Mouse (Mus musculus) liver, adult 2 months (tissue): ENCODE data around the gene Scube2. TPM values are rescaled to one million over a fixed set of nuclear protein-coding genes. Genes with fewer than 3 reads are reported as not detected.
A peak's percentile ranks its signal among the peaks of the same experiment; 100 is the strongest.

Experiments
- DNase-seq: peaks from one replicate; pipeline ENCODE4 v3.0.0-alpha.2; 2011; ENCODE audit warnings: low read depth, low spot score; ENCODE audit errors: extremely low read depth
- H3K27ac ChIP-seq: fragments of 200-500 bp; replicated peaks from 2 replicates; pipeline ENCODE4 v1.5.1; 2012; ENCODE audit warnings: low read depth, mild to moderate bottlenecking, control low read depth, inconsistent platforms, low read length; ENCODE audit not compliant: insufficient read depth
- H3K27me3 ChIP-seq: fragments of 200-500 bp; 2 replicates; pipeline ENCODE4 v1.6.1; 2012; ENCODE audit warnings: mild to moderate bottlenecking, moderate library complexity, low read length, inconsistent platforms; ENCODE audit not compliant: control insufficient read depth, insufficient read depth
- H3K36me3 ChIP-seq: fragments of 200-500 bp; 2 replicates; pipeline ENCODE4 v1.6.1; 2012; ENCODE audit warnings: low read length, inconsistent platforms; ENCODE audit not compliant: control insufficient read depth, insufficient read depth
- H3K4me1 ChIP-seq: fragments of 200-500 bp; 2 replicates; pipeline ENCODE4 v1.6.1; 2011; ENCODE audit warnings: low read length; ENCODE audit not compliant: control insufficient read depth, insufficient read depth
- H3K4me3 ChIP-seq: fragments of 200-500 bp; 2 replicates; pipeline ENCODE4 v1.5.1; 2011; ENCODE audit warnings: low read depth, mild to moderate bottlenecking, control low read depth, low read length, moderate library complexity; ENCODE audit not compliant: insufficient read depth
- H3K79me2 ChIP-seq: fragments of 200-500 bp; 2 replicates; pipeline ENCODE4 v1.6.1; 2012; ENCODE audit warnings: inconsistent platforms, mild to moderate bottlenecking, low read length, moderate library complexity; ENCODE audit not compliant: control insufficient read depth, insufficient read depth
- H3K9ac ChIP-seq: fragments of 200-500 bp; 2 replicates; pipeline ENCODE4 v1.6.1; 2012; ENCODE audit warnings: low read depth, mild to moderate bottlenecking, control low read depth, inconsistent platforms, low read length
- CTCF ChIP-seq: fragments of 200-500 bp; IDR thresholded peaks from 2 replicates; pipeline ENCODE4 v1.5.1; 2011; ENCODE audit warnings: low read depth, low read length, control low read depth
- POLR2A ChIP-seq: fragments of 200-500 bp; IDR thresholded peaks from 2 replicates; pipeline ENCODE4 v1.6.1; 2011; ENCODE audit warnings: low read length, control low read depth; ENCODE audit not compliant: insufficient read depth; ENCODE audit errors: extremely low read depth
- WGBS: fragments of 180-500 bp; shearing (Covaris S2); methylation state at CpG from one replicate; pipeline ENCODE4 v1.1.7; 2018; 5-methylcytosine and 5-hydroxymethylcytosine counted together
- polyA plus RNA-seq: library from polyadenylated mRNA; depleted of rRNA; stranded (reverse); fragments of >200 nt; gene quantifications from 2 replicates; pipeline ENCODE4 v1.2.3, GENCODE M21; 2012; rRNA removed
- total RNA-seq: library from RNA; depleted of rRNA; stranded (reverse); fragments of >200 nt; gene quantifications from 2 replicates; pipeline ENCODE4 v1.2.3, GENCODE M21; 2014; rRNA removed

The Scube2 gene
- total and polyA plus RNA-seq, 2 experiments = under 0.01 TPM; not detected in 1

- 1% methylated on average over 74 of the region's 74 CpGs for WGBS
- Histone ChIP-seq H3K27me3 (no peaks in the 10 kb centered on the region), H3K9ac (peak within 1 kb of the TSS; percentile 96), H3K4me1 (peaks cover 7% of the 10 kb centered on the region; the same call in 1 of the 2 replicates), H3K36me3 (peaks cover 2% of the 10 kb centered on the region; the same call in 1 of the 2 replicates), H3K4me3 (peak within 1 kb of the TSS; percentile 88), H3K79me2 (no peaks in the 10 kb centered on the region; the same call in 1 of the 2 replicates), H3K27ac (peak within 1 kb of the TSS; percentile 93)
- peak; percentile 49 for DNase-seq
- TF ChIP-seq CTCF (0 out of 2 replicates have a peak, but pooled peaks have one; percentile 25), POLR2A (0 out of 2 replicates have a peak, but pooled peaks have one; percentile 41)
These were observed 113.2 kb downstream of the Scube2 start, which contains the start of gene Tmem9b for GRCm38 (mm10) chr7:109752008-109752925. Gene Tmem9b (minus strand): TSS chr7:109752875.

- Histone ChIP-seq H3K4me3 (peak overlapping the region; percentile 88), H3K27ac (peak overlapping the region; percentile 93), H3K9ac (peak overlapping the region; percentile 96), H3K36me3 (peaks cover 2% of the 10 kb centered on the region; the same call in 1 of the 2 replicates), H3K4me1 (peaks cover 7% of the 10 kb centered on the region; the same call in 1 of the 2 replicates), H3K27me3 (no peaks in the 10 kb centered on the region), H3K79me2 (no peaks in the 10 kb centered on the region; the same call in 1 of the 2 replicates)
- 3% methylated on average over 13 of the region's 13 CpGs for WGBS
- no peak for DNase-seq
- TF ChIP-seq POLR2A = no peak
- TF ChIP-seq CTCF = no peak
These were observed 114.0 kb downstream of the Scube2 start for GRCm38 (mm10) chr7:109751427-109752007.

Other genes with a start within 250 kb of the Scube2 start
- 8.3 and 22.6 TPM in 2 replicates for gene St5, start 162.1 kb downstream of the Scube2 start, total RNA-seq
- 36.4 and 44.1 TPM in 2 replicates for gene St5, start 162.1 kb downstream of the Scube2 start, polyA plus RNA-seq
- 17.2 and 20.2 TPM in 2 replicates for gene Akip1, start 162.0 kb downstream of the Scube2 start, total RNA-seq
- 14.0 and 15.9 TPM in 2 replicates for gene Akip1, start 162.0 kb downstream of the Scube2 start, polyA plus RNA-seq
- gene BC051019, start 141.8 kb downstream of the Scube2 start, total RNA-seq = not detected in 2 replicates
- gene BC051019, start 141.8 kb downstream of the Scube2 start, polyA plus RNA-seq = not detected in 2 replicates
- not detected in 2 replicates for gene Ascl3, start 134.0 kb downstream of the Scube2 start, total RNA-seq
- 0.18 TPM in 1 of 2 replicates, not detected in the other for gene Ascl3, start 134.0 kb downstream of the Scube2 start, polyA plus RNA-seq
- 25.2 and 26.3 TPM in 2 replicates for gene Tmem9b, start 112.8 kb downstream of the Scube2 start, total RNA-seq
- gene Tmem9b, start 112.8 kb downstream of the Scube2 start, polyA plus RNA-seq = 16.5 and 18.4 TPM in 2 replicates
- gene Nrip3, start 83.7 kb downstream of the Scube2 start, total RNA-seq = 0.07 TPM in 1 of 2 replicates, not detected in the other
- gene Nrip3, start 83.7 kb downstream of the Scube2 start, polyA plus RNA-seq = not detected in 2 replicates
- 25.5 and 26.2 TPM in 2 replicates for gene Dennd5a, start 94.8 kb upstream of the Scube2 start, total RNA-seq
- gene Dennd5a, start 94.8 kb upstream of the Scube2 start, polyA plus RNA-seq = 17.4 and 24.1 TPM in 2 replicates
- gene Tmem41b, start 121.2 kb upstream of the Scube2 start, total RNA-seq = 42.9 and 43.1 TPM in 2 replicates
- 21.1 and 21.6 TPM in 2 replicates for gene Tmem41b, start 121.2 kb upstream of the Scube2 start, polyA plus RNA-seq
- gene Ipo7, start 152.6 kb upstream of the Scube2 start, total RNA-seq = 59.8 and 65.7 TPM in 2 replicates
- 12.8 and 14.8 TPM in 2 replicates for gene Ipo7, start 152.6 kb upstream of the Scube2 start, polyA plus RNA-seq
- gene Zfp143, start 195.5 kb upstream of the Scube2 start, total RNA-seq = 6.5 and 7.3 TPM in 2 replicates
- 3.7 and 6.6 TPM in 2 replicates for gene Zfp143, start 195.5 kb upstream of the Scube2 start, polyA plus RNA-seq